Mouse (Mus musculus) adrenal gland, adult 18-20 months (tissue): ENCODE measurements at regions not wholly inside any gene's neighbourhood (a gene's known extent, or its start where the extent isn't known, plus 50 kb on each side); places are given as distances from the start of the nearest gene placed in this dataset.

ENCODE experiments used
- DNase-seq, 2 experiments: peaks; one replicate each; pipeline ENCODE4 v3.0.0; 2021 to 2022; ENCODE audit warnings: low spot score in 2 of 2

DNA sequence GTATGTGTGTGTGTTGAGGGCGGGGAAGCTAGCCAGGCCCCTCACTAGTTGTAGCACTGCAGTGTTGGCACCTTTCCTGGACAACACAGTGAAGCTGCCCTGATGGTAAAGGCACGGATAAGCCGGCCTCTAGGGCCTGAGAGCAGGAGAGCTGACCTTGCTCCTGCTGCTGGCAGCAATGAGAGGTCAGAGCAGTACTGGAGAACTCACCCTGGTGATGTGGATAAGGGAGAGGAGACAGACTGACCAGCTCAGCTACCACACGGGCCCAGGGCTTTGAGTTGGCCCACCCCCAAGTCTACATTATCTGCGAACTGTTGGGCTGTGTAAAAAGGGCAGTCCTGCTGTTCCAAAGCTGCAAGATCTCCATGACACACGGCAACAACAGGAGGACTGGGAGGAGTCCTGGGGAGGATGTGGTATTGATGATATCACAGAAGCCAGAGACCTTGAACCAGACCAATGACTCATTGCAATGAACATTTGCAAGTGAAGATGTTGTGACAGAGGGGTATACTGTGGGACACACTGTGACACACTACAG is 131.4 kb upstream of the Map1b start:
- peak in 1 of 2 experiments; percentile 47 for DNase-seq

DNA sequence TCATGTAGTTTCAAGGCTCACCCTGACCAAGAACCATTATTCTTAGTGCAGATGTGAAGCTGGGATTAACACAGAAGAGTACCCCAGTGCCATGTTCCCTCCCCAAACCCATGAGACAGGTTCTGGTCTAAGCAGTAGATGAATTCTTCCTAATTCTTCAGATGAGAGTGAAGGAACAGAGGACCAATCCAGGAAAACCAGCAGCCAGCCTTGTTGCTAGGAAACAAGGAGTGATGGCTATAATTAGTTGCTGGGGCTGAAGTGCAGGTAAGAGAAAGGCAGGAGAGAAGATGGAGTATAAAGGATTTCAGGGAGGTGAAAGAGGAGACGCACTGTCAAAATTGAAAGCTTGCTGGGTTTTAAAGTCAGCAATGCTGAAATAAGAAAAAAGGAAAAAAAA is 128.4 kb upstream of the Map1b start:
- no peak for DNase-seq

DNA sequence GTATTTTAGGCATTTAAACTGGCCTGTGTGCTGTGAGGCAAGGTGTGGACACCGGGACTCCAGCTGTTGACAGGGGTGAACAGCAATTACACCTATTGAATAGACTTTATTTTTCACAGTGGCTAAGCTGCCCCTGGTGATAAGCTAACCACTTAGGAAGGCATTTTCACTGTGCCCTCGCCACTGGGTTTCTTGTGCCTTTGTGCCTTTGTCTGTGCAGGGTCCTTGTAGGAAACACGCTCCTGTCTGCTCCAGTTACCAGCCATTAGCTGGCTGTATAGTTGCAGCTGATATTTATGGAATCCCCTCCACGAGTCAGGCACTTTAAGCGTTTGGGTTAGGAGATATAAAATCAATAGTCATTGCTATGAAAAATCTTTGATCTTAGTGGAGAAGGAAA is 126.5 kb upstream of the Map1b start:
- DNase-seq: no peak

DNA sequence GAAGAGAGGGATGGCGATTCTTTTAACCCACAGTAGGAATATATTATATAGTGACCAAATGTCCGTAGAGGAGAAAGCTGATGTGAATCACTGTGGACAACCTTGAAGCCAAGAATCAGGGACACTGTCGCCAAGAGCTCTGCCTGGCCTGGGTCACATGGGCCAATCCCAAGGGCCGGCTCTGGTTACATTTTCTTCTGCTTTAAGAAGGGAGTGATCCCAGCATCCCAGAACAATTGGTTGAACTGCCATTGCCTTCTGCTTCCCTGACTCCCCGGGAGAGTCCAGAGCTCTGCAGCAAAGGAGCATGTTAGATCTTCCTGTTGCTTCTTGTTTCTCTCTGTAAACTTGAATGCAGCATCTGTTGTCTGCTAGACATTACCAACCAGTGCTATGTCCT is 126.0 kb upstream of the Map1b start:
- DNase-seq: peak in 1 of 2 experiments; percentile 43

DNA sequence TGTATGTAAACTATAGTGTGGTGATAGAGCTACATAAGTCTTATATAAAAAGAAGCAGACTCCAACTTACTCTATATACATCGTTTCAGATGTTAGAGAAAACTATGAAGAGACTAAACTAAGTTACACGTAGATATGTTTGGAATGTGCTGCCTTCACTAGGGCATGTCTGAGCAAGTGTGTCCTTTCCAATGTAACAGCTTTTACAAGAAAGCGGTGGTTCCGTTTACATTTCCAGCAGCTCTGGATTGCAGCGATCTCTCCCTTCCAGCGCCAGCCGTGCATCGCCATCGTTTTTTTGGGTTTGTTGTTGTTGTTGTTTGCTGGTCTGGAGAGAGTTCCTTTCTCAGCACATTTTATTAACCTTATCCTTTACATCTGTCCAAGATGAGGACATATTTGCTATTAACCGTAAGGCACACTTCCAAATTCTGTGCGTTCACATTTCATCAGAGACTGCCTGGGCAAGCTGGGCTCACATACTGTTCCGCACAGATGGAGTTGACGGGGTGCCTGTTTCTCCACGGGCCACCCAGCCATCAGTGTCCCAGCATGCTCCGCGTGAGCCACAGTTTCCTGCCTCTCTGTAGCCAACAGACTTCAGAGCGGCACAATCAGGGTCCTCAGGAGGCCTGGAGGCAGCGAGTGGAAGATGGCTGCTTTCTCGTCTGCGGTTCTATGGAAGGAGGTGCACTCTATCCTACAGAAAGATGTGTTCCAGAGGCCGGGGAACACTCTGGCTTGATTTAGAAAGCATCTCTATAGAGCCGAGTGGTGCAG is 125.2 kb upstream of the Map1b start:
- no peak for DNase-seq

DNA sequence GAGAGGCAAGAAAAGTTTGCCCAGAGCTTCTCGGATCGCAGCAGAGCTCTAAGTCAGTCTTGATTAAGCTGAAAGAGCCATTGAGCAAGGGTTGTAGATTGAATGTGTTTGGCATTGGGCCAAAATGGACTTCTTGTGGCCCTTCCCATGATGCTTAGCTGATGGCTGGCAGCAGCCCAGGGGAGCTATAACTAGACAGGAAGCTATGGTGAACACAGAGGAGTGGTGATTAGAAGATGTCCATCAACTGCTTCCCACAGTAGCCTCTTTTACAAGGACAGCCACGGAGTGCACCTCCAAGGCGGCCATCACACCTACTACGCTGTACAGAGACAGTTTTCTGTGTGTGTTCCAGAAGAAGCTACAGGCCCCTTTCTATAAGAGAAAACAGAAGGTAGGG is 116.4 kb upstream of the Map1b start:
- no peak for DNase-seq

DNA sequence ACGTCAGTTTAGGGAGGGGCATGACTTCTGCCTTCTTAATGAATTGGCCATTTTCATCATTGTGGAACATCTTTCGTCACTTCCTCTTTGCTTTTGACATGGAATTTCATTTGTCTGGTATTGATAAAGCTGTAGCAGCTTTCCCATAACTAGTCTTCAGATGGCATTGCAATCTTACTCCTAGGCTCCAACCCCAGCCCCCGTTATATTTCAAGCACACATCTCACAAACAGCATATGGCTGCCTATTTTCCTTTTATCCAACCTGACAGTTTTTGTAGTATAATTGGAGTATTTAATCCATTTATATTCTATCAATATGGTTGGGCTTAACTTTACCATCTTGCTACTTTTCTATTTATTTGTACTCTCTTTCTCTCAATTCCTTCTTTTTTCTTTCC is 114.5 kb upstream of the Map1b start:
- no peak for DNase-seq

DNA sequence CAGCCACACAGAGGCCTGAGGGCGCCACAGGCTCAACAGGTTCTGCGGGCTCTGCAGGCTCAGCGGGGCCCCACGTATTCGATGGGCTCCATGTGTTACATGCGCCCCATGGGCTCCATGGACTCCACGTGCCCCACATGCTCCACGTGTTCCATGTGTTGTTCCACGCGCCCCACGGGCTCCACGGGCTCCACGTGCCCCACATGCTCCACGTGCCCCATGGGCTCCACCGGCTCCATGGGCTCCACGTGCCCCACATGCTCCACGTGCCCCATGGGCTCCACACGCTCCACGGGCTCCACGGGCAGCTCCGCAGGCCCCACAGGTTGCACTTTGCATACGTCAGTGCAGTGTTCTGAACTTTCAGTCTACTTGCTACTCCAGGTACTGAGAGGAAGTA is 114.0 kb upstream of the Map1b start:
- DNase-seq: no peak

DNA sequence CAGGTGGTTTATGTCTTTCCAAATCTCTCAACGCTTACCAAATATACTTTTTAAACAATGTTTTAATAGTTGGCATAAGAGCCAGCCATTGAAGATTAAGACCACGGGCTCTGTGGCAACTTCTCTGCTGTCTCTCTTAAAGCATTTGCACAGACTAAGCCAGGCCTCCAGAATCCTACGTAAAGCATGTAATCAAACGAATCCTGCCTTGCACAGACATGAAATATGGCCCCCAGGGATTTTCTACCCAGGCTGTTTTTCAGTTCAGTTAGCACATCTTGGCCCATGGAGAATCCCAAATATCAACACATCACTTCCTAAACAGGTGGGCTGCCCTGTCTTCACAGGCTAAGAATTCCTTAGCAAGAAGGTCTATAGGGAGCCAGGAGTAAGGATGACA is 108.9 kb upstream of the Map1b start:
- DNase-seq: no peak

DNA sequence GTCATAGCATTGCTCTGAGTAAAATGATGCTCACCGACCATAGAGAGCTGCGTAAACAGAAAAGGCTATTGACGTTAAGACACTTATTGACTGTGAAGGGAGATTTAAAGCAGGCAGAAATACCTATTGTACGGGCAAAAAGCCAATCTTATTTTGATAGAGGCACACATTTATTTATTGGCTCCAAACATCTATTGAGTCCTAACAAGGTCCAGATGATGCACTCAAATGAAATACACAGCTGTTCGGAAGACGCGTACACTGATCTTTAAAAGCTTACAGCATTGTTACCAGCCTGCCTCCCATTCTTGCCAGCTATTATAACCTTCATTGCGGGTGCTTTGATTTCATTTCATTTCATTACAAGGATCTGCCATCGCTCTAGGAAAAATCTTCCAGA is 102.0 kb upstream of the Map1b start:
- DNase-seq: no peak

DNA sequence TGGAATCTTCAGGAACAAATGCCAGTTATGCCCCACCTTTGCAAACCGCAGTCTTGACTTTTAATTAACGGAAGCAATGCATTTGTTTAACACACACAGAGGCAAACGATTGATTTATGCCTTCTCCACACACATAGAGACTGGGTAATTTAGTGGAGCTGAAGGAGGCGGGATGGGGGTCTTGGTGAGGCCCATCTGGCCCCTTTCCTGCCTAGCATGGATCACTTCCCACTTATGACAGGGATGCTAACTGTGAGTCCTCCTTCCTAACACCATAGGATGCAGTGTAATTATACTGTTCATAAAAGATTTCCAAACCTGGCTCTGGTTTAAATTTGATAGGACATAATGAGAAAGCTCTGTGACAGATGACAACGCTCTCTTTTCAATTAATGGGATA is 101.1 kb upstream of the Map1b start:
- no peak for DNase-seq

DNA sequence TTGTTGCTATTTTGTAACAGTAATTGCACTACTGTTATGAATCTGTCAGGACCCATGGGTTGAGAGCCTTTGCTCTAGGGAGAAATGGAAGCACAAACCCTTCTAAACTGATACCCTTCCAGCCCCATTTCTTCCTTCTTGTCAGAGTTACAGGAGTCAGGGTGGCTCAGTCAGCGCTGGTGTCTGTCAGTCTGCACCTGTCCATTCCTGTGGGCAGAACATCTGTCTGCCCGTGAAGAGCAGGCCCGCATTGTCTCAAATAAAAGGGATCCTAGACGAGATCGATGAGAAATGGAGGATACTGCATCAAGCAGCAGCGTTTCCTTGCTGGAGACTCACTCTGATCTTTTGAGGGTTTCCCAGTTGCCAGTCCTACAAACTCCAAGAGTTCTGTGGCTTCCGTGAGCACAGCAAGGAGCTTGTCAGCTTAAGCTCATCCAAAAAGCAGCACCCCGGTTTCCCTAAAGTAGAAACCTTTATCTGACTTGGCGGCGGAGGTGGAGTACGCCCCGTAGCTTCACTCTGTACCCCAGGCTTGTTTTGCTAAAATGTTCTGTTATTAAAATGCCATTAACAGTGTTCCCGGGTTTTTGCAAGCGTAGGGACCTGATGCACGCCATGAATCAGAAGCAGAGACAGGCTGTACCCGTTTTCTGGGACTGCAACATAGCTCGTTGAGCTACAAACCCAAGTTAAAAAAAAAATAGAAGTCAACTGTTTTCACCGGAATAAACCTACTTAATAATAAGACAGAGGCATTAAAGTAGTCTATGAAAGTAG is 95.6 kb upstream of the Map1b start:
- no peak for DNase-seq

DNA sequence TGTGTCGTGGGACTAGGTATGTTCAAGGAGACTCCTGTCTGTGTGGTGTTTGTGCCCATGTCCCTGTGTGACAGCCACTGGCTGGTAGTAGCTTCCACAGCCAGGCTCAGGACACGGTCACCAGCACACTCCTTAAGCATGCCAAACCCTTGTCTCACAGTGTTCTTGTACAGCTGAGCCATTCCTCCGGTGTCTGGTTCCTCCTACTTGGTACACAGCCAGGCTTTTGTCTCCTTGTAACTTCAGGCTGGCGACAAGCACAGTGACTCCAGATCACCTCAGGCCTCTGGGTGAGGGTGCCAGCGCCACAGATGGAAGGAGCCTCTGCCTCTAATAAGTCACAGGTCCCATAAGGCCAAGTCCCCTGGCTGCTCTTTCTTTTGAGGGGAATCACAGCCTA is 94.2 kb upstream of the Map1b start:
- DNase-seq: no peak

DNA sequence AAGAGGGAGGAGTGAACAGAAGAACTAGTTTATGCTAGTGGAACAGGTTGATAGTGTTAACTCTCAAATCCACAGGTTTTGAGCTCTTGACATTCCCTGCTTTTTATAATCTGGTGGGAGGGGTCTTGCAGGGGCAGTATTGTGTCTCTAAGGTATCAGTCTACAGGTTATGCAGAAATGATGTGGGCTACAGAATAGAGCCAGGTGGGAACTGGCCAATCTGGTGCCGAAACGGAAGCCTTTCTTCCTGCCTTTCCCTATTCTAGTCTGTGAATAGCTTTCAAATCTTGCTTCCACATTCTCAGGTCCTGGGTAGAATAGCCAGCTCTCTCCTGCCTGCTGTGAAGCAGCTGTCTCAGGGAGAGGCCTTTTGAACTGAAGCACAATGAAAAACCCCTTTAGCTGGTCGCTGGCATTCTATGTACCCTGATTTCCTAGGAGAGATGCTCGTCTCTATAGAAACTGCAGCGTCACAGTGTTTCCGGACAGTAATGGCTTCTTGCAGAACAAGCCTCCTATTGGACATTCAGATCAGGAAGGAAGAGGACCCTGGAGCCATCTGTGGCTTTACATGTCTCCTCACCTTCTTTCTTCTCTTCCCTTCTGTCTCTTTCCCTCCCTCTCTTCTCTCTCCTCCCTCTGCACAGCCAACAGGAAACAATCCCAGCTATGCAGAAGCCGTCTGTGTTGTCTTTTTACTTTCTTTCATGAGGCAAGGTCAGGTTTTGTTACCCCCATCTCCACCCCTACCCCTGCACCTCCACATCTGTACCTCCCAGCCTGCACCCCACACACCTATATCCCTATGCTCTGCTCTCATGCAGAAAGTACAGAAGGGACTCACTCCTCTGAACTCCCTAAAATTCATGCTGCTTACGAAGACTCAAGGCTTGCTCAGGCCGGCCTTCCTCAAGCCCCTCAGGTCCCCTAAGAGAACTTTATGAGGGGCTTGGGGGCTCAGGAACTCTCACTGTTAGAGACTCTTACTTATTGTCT is 93.1 kb upstream of the Map1b start:
- no peak for DNase-seq

DNA sequence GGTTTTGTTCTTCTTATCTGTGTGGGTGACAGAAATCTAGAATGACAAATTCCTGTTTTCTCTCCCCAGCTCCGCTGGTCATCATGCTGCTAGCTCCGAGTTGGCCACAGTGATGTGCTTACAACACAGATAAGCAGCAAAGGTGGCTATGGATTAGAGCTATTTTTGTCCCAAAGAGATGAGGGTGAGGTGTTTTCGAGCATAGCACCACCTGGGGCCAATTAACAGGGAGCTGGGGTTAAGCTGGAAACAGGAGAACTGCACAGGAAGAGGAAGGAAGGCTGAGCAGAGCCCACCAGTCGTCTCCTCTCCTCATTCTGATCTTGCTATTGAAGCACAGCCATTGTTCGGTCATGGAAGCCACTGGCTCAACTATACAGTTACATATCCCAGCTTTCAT is 92.3 kb upstream of the Map1b start:
- DNase-seq: no peak

DNA sequence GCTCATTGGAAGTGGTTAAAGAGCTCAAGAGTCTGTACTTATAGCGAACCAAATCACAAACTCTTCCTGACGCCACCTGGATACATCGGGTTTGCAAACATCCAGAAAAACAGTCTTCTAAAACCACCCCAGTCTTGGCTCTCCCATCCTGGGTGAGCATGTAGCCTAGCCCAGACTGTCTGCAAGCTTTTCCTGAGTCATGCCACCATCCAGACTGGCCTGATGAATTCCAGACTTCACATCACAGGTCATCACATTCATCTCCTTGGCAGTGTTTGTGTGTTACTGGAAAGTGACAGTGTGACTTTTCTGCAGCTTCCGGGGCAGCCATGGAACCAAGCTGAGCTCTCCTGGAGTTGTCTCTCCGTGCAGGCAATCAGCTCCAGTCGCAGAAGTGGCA is 90.9 kb upstream of the Map1b start:
- no peak for DNase-seq

DNA sequence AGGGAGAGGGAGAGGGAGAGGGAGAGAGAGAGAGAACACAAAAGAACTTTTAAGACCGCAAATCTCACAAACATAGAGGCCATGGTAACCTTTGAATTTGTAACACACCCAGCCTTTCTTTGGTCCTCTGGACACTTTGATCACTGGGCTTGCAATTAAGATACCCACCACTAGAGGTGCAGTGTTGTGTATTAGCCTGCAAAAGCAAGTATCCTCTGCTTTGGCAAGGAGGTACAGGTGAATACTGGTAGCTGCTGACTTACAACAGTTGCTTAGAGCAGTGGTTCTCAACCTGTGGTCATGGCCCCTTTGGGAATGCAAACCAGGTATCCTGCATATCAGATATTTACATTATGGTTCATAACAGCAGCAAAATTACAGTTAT is 90.3 kb upstream of the Map1b start:
- no peak for DNase-seq

DNA sequence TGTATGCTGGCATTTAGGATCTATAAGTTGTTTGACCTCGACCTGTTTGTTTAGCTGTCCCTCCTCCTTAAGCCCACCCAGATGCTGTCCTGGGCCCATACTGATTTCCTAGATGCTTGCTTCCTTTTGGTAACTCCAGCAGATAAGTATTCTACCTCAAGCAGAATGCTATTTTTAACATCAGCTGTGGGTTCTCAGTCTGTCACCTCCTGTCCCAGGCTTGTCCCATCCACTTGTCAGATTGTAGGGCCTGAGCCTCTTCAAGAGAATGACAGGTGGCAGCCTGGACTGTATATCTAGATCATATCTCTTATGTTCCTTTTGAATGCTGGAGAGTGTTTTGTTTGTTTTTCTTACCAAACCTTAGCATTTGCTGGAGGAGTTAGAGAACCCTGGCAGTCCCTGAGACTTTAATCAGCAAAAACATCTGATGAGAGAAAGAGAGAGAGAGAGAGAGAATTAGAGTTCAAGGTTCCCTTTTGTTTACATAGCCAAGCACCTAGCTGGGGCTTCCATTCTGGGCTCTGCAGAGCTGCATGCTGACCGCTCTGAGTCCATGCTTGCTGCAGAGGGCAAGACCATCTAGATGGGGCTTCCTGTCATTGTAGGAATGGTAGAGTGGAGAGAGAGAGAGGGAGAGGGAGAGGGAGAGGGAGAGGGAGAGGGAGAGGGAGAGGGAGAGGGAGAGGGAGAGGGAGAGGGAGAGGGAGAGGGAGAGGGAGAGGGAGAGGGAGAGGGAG is 89.7 kb upstream of the Map1b start:
- DNase-seq: no peak

DNA sequence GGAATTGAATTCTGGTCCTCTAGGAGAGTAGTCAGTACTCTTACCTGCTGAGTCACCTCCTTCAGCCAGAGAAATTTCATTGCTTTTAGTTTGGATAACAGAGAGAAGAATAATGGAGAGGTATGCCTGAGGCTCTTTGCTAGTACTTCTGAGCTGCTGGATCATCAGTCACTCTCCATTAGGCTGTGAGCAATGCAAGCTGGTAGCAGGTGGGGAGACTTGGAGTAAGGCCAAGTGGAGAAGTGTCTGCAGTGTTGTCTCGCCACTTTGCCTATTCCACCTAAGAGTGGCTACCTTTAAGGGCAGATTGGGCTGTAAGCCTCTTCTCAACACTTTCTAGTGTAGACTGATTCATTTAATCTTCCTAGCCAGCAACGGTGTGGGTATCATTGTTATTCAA is 81.6 kb upstream of the Map1b start:
- DNase-seq: no peak
